Mouse (Mus musculus): Measurements from ENCODE around the gene Gan.

Gene Gan

DNA sequence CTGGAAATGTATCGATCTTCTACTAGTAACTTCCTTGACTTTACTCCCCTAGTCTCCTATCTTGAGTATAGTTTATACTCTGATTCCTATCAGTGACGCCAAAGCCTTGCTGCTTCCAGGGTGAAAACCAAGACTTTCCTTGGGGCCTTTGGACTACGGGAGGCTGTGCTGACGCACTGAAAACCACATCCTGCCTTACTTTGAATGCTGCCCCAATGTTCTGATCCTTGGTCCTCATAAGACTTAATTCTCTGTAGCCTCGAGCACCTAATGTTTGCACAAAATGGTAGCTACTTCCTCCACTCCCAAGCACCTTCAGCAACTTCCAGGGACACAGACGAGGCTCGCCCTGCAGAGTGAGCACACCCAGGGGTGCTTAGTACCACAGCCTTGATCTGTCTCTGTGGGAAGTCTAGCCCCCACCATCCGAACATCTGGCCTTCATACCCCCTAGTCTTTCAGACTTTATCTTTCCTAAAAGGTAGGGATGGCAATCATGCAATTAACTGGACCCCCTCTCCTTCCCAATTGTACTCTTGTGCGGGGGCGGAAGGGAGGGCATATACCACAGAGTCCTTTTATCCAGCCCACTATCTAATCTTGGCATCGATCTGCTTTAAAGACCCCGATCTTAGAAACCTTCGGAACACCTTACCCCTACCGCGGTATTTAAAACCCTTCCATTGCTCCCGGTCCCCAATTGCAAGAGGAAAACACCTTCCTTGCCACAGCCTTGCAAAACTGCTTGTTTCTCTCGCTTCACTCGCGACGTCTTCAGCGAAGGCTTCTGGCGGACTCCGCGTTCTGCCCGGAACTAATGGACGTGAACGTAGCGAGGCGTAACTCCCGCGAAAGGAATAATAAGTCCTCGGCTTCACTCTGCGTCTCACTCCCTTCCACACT lies 818 bp upstream of the Gan start:
- DNase-seq (ENCODE audit: low read depth, low spot score), result no peak

DNA sequence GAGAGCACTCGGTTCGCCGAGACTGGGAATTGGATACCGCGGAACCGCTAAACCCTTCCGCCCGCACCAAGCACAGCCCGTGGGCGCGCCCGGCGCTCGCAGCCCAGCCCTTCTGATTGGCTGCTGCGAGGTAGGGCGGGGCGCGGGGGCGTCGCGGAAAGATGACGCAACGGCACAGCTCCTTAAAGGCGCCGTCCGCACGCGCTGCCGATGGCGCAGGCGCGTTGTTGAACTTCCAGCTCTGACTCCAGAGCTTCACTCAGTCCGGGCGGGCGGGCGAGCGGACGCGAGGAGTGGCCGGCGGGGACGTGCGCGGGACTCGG lies 205 bp upstream of the Gan start:
- DNase-seq (ENCODE audit: low read depth, low spot score), result peak; percentile 98

DNA sequence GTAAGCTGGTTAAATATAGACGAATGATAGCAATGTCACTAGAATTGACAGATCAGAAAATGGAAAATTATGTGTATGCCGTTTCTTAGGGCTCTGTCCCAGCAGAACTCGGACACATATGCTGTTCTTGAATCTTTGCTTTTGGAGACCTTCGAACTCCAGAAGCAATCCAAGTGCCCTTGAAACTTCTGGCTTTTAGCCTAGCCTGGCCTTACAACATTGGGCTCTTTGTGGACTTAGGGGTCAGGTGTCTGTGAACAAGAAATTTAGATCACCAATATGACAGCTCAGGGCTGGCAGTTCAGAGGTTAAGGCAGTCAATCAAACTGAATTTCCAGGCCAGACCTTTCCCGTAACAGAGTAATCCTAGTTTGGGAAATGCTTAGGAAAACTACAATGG lies 1.1 kb downstream of the Gan start:
- DNase-seq (ENCODE audit: low read depth, low spot score), result no peak

DNA sequence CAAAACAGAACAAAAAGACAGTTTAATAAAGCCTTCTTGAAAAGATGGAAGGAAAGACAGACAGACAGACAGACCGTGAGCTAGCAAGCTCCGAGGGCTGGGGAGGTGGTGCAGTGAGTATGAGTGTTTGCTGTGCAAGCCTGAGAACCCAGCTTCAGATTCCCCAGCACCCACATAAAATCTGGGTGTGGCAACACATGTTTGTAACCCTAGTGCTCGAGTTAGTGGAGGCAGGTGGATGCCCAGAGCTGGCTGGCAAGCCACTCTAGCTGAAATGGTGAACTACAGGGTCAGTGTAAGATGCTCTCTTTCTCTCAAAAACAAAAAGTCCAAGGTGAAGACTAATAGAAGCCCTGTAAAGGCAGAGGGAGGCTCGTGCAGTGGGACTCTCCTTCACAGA lies 7.0 kb downstream of the Gan start:
- DNase-seq (ENCODE audit: low read depth, low spot score), result no peak

DNA sequence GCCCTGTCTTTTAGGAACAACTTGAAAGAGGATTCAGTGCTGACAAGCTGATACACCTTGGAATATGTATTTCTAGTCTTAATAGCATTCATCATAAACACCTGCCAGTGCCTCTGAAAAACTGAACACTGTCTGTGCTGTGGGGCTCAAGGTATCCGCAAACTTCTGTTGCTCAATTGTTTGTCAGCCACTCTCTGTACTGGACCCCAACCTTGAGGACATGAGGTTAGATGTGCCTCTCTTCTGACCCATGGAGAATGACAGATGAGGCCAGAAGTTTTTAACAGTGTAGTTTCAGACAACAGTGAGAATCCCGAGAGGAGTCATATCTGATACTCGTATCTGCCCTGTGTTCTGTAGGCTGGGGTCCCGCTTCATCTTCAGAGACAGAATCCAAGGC lies 7.6 kb downstream of the Gan start:
- DNase-seq (ENCODE audit: low read depth, low spot score), result no peak

DNA sequence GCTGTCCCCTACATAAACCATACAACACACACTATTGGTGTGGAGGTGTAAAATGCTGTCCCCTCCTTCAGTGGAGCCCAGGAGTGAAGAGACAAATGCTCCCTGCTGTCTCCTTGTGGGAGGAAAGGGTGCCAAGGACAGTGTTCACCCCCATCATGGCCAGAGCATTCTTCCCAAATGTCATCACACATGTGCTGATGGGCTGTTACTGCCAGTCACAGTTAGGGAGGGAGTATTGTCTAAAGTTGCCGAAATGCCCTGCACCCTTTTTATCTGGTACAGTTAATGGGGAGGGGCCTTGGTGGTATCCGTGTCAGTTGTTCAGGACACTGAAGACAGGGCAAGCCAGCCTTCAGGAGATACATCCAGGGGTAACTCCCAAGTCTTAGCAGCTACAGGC lies 8.6 kb downstream of the Gan start:
- no peak for DNase-seq (ENCODE audit: low read depth, low spot score)

DNA sequence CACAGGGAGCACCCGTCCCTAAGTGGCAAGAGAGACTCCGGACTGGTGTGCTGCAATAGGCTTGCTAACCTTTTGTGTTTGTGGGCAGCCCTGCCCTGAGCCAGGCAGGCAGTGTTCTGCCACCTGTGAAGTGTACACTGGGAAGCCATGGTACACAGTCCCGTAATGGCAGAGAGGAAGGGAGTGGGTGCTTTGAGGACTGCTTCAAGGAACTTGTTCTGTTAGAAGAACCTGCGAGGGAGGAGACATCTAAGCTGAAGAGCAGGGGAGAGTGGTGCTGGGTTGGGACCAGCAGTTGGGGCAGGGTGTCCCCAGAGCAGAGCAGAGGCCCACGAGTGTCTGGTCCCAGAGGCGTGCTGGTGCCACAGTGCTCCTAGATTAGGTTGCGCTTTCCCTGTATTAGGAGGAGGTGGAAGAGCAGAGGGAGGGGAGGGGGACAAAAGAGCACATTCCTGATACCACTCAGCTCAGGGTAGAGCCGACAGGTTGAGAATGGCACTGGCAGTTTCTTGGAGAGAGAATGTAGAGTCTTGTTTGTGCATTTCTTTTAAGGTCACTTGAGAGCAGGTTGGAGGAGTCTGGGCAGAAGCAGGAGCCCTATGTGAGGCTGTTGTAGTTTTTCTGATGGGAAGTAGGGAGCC lies 9.4 kb downstream of the Gan start:
- no peak for DNase-seq (ENCODE audit: low read depth, low spot score)

DNA sequence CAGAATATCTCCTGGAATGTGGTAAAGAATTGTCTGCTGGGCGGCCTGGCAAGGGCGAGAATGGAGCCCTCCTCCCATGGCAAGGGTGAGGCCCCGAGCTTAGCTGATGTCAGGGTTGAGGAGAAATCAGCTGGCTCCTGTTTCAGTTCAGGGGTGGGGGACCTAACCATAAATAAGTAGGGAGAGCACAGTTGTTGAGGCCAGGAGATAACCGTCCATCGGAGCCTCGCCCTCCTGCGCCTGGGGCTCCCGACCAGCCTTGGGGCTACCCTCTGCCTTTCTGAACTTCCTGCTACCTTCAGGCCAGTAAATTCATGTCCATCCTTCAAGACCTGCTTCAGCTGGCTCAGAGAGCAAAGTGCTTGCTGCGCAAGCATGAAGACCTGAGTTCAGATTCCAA lies 10.4 kb downstream of the Gan start:
- DNase-seq (ENCODE audit: low read depth, low spot score), result no peak

DNA sequence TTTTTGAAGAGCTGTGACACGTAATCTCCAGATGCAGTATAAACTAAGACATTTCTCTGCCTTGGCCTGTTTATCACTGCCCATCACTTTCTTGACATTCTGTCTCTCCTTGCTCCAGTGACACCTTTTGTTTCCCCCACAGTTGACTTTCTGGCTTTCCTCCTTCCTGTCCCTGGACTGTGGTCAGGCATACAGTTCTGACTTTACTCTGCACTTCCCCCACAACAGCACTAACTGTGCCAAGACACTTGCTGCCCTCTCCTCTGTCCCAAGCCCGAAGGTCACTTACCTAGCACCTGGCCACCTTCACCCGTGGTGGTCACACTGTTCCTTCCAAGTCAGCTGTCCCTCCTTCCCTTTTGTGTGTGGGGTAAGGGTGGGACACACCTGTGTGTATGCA lies 13.9 kb downstream of the Gan start:
- no peak for DNase-seq (ENCODE audit: low read depth, low spot score)

DNA sequence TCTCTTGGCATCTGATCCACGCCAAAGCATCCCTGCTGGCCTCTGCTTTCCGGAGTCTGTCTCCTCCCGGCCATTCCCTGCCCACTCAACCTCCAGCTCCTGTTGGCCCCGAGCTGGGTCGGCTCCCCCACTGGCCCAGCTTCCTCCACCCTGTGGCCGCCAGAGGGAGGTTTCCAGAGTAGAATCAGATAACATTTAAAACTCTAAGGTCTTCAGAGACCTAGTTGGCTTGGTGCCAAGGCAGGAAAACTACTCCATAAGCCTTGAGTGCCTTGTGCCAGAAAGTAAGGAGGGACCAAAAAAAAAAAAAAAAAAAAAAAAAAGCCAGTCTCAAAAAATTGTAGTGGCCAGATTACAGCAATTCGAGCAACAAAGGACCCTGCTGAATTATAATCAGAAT lies 15.0 kb downstream of the Gan start:
- DNase-seq (ENCODE audit: low read depth, low spot score), result peak; percentile 50

DNA sequence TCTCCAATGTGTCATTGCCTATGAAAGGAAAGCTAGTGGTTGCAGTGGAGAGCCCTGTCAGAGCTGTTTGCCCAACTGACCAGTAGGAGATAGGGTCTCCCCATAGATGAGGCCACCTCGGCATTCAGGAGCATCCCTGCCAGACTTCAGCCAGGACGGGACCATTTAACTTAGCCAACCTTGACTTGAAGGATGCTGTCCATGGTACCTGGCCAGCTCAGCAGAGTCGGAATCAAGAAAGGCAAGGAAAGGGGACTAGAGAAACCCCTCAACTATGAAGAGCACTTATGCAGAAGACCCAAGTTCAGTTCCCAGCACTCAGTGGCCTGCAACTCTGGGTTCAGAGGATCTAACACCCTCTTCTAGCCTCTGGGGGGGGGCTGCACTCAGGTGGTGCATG lies 15.8 kb downstream of the Gan start:
- no peak for DNase-seq (ENCODE audit: low read depth, low spot score)

DNA sequence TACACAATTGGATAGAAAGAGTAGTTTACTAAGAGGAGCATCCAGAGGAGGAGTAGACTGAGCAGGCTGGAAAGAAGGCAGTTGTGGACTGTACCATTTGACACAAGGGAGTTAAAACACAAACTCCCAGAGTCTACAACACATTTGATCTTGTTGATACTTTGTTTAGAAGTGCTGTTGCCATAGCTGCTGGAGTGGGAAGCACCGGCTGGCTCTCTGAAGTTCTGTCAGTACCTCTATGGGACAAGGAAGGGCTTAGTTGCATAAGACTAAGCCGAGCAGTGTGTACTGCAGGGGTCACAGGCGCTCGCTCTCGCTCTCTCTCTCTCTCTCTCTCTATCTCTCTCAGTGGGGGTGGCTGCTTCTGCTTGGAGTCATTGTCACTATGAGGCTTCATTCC lies 16.6 kb downstream of the Gan start:
- DNase-seq (ENCODE audit: low read depth, low spot score), result no peak

DNA sequence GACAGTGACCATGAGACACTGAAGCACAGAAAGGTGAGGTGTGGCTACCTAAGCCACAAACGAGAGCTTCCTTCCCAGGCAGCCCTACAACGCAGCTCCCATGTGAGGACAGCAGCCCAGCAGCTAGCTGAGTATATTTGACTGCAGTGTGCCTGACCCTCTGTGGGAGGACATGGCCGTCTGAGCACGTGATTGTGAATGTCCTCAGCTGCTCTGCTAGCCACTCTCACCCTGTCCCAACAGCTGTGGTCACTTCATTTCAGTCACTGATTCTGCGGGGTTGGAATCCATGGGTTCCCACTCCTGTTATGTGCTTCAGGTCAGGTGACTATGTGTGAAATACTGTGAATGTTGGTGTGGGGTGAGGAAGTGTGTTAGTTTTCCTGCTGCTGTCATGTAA lies 18.4 kb downstream of the Gan start:
- no peak for DNase-seq (ENCODE audit: low read depth, low spot score)

DNA sequence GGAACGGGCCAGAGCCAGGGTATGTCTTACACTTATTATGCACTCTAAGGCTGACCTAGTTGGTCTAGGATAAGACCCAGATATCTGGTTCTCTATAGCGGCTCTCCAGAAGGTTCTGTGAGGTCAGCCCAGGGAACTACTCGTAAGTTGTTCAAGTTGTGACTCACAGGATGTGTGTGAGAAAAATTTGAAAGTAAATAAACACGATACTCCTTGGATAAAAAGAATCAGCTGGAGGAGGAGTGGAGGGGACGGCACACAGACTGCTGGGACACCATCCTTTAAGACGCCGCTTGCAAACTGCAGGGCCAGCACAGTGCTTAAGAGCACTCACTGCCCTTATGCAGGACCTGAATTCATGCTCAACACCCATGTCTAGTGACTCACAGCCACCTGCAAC lies 19.3 kb downstream of the Gan start:
- DNase-seq (ENCODE audit: low read depth, low spot score), result no peak

DNA sequence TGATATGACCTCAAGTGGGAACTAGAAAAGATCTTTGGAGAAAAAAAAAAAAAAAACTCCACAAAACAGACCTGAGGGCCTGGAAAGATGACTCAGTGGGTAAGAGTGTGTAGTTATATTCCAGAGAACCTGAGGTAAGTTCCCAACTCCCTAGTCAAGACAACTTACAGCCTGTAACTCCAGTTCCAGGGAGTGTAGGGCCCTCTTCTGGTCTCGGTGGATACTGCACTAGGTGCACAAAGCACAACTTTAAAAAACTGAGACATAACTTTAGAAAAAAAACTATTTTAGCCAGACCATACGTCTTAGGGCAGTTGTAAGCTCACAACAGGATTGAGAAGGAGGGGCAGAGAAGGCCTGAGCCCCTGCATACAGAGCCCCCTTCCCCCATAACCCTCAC lies 20.1 kb downstream of the Gan start:
- DNase-seq (ENCODE audit: low read depth, low spot score), result no peak

DNA sequence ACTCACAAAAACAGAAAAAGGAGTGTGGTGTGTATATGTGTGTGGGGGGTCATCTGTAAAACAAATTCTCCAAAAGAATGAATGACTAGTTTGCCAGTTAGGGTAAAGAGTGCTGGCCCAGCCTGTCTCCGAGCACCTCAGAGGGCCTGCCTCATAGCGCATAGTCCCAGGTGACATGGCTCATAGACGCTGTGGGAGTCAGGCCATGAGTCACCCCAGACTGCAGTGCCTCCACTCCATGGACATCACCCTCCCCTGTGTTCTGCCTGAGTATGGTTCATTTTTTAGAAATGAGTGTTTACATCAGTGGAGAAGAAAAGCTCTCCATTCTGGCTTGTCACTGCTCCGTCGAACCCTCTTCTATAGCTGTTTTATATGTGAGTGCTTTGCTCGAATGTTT lies 20.7 kb downstream of the Gan start:
- DNase-seq (ENCODE audit: low read depth, low spot score), result no peak

DNA sequence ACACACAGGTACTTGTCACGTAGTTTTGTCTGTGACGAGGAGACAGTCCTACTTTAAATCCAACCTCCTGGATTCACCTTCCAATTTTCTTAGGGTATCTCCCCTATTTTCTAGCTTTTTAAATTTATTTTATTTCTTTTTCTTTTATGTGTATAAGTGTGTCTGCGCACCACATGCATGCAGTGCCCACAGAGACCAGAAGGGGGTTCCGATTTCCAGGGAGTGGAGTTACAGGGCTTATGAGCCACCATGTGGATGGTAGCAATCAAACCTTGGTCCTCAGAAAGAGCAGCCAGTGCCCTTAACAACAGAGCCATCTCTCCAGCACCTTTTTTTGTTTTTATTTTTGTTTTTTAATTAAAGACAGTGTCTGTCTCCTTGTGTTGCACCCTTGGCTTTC lies 24.8 kb downstream of the Gan start:
- DNase-seq (ENCODE audit: low read depth, low spot score), result no peak

DNA sequence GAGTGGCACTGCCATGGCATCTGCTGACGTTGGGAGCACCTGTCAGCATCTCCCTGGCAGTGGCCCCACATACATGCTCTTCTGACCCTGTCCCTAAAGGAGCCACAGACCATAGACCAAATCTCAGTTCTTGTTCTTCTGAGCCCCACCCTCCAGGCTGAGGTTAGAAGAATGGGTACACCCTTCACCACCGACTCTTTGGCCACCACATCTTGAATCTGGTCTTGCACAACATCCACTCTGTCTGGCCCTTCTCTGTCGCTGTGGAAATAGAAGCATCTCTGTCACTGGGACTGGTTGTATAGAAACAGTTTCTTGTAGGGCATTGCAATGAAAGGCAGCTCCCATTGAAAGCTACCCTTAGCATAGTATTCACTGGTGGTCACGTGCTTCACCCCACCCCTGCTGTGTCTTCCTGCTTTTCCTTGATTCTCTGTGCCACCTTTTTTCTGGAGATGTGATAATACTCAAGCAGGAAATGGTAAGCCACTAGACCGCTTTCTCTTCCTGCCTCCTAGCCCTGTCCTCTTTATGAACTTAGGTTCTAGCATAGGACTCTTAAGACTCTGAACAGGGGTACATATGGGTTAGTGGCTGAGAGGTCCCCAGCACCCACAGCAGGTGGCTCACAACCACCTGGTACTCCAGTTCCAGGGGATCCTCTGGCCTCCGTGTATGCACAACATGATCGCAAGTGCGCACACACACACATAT lies 25.9 kb downstream of the Gan start:
- no peak for DNase-seq (ENCODE audit: low read depth, low spot score)

DNA sequence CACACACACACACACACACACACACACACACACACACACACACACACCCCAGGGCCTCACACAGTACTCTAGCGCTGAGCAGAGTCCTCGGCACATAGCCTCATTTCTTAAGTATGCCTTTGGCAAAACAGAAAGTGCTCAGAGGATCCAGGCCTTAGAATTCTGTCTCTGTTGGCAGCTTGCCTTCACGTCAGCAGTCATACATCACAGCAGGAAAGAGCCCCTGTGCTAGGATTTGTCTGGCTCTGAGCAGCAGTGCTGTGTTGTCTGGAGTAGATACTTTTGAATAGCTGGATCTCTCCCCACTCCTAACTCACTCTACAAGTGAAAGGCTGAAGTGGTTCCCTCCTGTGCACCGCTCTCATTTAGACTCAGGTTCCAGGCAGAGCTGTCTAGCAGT lies 36.4 kb downstream of the Gan start:
- no peak for DNase-seq (ENCODE audit: low read depth, low spot score)

DNA sequence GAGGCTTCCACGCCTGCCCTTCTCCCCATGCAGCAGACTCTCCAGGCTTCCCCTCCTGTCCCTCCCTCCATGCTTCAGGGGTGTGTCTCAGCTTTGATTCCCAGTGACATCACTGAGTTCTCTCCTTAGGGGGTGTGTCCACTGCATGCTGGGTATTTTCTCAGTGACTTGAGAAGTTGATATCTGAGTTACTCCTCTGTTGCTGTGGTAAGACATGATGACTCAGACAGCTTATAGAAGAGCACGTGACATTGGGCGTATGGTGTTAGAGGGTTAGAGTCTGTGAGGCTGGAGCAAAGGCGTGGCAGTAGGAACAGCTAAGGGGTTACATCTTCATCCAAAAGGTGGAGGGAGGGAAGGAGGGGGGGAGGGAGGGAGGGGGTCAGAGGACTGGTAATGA lies 38.7 kb downstream of the Gan start:
- DNase-seq (ENCODE audit: low read depth, low spot score), result no peak

DNA sequence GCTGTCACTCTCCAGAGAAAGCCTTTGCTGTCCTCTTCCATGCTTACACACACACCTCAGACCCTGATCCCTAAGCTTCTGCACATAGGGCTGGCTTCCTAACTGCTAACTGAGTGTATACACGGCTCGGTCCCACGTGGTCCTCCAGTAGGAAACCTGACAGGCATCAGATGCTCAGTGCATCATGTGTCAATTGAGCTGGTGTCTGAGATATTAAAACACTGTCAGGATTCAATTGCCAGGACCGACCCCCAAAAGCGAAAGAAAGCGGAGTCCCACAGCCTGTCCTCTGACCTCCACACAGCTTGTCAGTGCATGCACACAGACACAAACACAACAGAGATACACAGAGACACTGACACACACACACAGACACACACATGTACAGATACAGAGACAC lies 39.6 kb downstream of the Gan start:
- DNase-seq (ENCODE audit: low read depth, low spot score), result no peak

DNA sequence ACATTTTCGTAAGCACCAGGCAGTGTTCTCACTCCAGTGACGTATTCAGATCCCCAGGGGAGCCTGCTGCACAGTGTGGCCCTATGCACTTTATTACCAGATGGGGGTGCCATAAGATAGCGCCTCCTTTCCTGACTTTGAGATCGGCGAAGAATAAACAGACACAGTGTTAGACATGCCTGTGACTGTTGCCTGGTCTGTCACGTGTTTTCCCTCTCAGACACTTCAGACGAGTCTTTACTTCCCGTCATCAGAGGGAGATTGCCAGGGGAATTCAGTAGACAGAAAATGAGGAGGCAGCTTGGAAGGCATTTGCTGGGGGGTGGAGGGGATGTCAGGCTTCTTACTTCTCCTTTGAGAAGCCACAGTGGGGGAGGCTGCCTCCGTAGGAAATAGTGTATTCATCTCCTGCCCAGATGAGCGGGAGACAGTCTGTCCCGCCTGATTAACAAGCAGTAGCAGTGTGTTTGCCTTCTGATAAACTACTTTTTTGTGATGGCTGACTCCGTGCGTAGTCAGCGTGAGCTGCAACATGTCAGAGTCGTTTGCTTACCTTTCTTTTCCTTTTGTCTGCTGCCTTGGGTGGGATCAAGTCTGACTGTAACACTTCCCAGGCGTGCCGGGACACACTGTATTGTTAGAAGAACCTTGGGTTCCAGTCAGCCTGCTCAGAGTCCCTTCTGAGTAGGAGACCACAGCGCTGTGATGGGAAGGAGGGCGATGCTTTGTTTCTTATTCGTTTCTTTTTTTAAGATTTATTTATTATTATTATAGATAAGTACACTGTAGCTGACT lies 40.4 kb downstream of the Gan start:
- DNase-seq (ENCODE audit: low read depth, low spot score), result peak; percentile 41
